Mouse (Mus musculus): Measurements from ENCODE around the gene Sephs2.

DNA sequence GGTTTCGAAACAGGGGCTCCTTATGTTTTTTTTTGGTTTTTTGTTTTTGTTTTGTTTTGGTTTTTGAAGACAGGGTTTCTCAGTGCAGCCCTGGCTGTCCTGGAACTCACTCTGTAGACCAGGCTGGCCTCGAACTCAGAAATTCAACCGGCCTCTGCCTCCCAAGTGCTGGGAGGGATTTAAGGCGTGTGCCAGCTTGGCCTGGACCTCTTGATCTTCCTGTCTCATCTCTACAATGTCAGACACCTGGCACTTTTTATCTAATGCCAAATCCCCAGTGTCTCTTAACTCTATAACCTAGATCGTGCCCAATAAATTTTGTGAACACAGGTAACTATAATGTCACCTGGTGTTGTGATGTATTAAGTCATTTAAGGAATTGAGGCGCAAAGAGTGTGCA lies 20.5 kb downstream of the Sephs2 start:
- TF ChIP-seq POLR2A (IDR thresholded peaks at IDR 0.05; ENCODE audit: extremely low read depth, insufficient read depth, low read length): no peak
- no peak for TF ChIP-seq CTCF (IDR thresholded peaks at IDR 0.05; ENCODE audit: low read depth, low read length)

Measured in liver, adult 2 months (tissue).